Mouse (Mus musculus) kidney, adult 9 months (tissue): ENCODE measurements at regions not wholly inside any gene's neighbourhood (a gene's known extent, or its start where the extent isn't known, plus 50 kb on each side); places are given as distances from the start of the nearest gene placed in this dataset.

ENCODE experiments used
- DNase-seq: peaks from one replicate; pipeline ENCODE4 v3.0.0; 2022

GRCm38 (mm10) chr15:7578439-7578838 is 180.2 kb upstream of the Egflam start:
- DNase-seq, result no peak

- no peak for DNase-seq
Observed at GRCm38 (mm10) chr15:7587210-7587609, 189.0 kb upstream of the Egflam start.

GRCm38 (mm10) chr15:7591486-7591885 is 193.3 kb upstream of the Egflam start:
- no peak for DNase-seq

GRCm38 (mm10) chr15:7597335-7597734 is 199.1 kb upstream of the Egflam start:
- DNase-seq, result no peak

GRCm38 (mm10) chr15:7597805-7598204 is 199.6 kb upstream of the Egflam start:
- DNase-seq, result no peak

DNA sequence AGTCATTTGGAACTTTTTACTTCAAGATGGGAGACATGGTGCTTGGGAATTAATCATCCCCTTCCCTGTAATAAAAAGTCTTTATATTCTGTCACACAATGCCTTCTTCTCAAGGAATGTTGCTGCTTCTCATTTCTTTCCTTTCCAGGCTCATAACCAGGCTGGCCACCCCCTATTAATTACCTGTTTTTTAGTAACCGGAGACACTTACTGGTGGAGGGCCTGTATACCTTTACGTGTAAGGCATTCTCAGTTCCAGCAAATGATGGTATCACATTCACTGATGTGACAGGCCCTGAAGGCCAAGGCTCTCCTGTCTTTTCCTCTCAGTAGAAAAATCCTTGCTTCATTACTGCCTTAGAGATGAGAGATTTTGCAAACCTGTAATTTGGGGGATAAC is 203.3 kb upstream of the Egflam start:
- no peak for DNase-seq

DNA sequence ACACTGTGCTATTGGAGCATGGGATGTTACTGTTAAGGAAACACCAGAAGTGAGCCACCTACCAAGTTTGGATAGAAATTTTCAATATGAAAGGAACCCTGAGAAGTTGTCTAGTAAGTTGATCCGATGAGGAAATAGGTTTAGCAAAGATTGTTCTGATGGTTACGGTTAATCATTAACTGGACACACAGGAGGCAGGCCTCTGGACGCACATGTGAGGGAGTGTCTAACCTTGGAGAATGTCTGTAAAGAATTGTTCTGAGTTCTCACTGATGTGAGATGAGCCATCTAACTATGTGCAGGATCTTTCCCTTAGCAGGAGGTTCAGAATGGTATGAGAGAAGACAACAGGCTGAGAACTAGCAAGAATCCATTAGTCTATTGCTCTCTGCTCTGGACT is 205.8 kb upstream of the Gdnf start:
- no peak for DNase-seq

GRCm38 (mm10) chr15:7617954-7618353 is 192.7 kb upstream of the Gdnf start:
- DNase-seq, result no peak

- peak; percentile 54 for DNase-seq
Observed at GRCm38 (mm10) chr15:7623026-7623425, 187.6 kb upstream of the Gdnf start.

DNA sequence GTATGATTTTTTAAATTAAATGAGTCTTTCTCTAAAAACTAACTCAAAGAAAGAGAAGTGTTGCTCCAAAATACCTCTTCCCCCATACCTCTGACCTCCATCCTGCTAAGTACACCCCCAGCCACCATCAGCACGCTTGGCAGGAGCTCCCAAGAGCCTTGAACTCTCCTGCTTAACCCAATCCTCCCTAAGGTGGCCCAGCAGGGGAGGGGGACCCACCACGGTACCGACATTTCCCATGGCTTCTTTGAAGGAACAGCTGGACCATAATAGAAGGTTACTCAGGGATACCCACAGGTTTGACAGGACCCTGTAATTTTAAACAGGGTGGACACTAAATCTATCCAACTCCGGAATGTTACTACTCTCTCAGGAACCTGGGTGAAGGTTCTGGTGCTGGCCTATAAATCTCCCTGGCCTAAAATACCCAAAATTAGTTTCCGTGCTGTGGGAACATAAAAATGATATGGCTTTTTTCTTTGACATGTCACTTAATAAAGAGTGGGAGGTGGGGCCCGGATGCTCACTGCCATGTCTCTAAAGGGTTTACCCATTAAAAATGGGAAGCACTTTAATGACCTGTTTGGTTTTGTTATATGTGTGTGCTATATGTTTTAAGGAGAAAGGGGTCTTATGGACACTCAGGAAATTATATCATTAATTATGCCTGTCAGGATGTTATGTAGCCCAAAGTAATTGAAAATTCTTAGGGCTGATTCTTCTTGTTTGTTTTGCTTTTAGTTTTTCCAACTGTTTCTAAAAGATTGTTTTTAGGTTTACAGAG is 185.8 kb upstream of the Gdnf start:
- no peak for DNase-seq

DNA sequence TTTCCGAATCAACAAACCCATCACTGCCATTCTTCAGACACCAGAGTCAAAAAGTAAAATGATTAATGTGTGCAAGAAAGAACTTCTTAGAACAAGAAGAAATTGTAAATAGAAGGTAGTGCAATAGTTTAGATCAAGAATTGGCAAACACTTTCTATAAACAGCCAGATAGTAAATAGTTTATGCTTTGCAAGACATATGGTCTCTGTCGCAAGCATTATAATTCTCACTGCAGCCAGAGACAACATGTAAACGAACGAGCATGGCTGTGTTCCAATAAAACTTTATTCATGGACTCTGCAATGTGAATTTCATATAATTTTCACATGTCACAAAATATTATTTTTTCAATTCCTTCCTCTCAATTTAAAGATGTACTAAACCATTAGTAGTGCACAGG is 180.8 kb upstream of the Gdnf start:
- no peak for DNase-seq

DNA sequence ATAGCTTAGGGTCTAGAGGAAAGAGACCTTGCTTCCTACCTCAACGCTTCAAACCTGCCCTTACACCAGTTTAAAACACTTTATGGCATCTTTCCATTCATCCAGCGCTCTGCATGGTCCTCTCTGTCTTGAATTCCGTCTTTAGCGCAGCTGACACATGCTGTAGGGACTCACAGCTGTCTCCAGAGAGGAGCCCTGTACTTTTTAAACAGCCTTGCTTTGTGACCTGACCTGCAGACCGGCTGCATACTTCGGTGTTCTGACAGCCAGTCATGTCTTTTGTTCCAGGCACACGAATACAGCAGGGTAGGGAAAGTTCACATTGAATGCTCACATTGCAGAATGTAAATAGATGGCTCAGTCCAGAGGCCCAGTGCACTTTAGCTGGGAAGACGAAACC is 175.4 kb upstream of the Gdnf start:
- no peak for DNase-seq

- DNase-seq, result no peak
Observed at GRCm38 (mm10) chr15:7639444-7639843, 171.2 kb upstream of the Gdnf start.

GRCm38 (mm10) chr15:7642075-7642474 is 168.6 kb upstream of the Gdnf start:
- DNase-seq, result no peak

GRCm38 (mm10) chr15:7650705-7651104 is 159.9 kb upstream of the Gdnf start:
- no peak for DNase-seq

GRCm38 (mm10) chr15:7663888-7664287 is 146.8 kb upstream of the Gdnf start:
- no peak for DNase-seq

DNA sequence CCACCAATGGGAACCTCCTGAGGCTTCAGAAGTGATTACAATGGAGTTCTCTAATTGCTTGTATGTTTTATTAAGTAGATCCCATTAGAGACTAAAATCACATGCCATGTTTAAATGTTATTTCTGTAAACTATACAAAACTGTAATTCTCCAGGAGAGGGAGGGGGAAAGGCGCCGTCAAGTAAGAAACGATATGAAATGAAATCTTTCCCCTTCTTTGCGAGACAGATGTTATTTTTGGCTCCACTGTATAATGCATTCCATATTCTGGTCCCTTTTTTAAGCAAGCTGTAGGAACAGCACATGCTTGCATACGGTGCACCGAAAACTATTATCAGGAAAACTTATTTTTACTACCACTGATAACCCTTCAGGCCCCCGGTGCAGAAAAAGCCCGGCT is 141.0 kb upstream of the Gdnf start:
- no peak for DNase-seq

DNA sequence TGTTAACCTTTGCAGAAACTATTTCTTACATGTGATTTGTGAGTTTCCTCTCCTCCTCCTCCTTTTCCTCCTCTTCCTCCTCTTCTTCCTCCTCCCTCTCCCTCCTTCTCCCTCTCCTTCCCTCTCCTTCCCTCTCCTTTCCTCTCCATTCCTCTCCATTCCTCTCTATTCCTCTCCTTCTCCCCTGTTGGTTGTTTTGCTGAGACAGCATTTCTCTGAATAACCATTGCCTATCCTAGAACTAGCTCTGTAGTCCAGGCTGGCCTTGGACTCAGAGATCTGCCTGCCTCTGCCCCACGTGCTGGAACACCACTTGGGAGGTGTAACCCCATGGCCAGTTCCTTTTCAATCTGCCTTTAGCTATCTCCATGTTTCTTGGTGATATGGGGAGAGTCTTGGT is 133.7 kb upstream of the Gdnf start:
- DNase-seq, result no peak

DNA sequence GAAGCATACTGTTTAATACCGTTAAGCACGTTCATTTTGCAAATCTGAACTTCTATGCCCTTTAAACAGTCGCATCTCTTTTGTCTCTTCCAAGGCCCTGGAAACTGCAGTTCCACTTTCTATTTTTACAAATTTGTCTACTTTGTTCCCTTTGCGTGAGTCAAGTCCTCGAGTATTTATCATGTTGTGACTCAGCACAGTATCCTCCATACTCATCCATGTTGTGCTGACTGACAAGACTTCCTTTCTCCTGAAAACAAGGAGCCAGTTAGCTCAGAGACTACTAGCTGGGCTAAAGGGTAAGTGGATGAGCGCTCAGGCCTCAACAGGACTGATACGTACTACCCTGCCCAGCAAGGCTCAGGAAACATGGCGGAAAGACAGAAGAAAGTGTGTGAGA is 131.9 kb upstream of the Gdnf start:
- no peak for DNase-seq

DNA sequence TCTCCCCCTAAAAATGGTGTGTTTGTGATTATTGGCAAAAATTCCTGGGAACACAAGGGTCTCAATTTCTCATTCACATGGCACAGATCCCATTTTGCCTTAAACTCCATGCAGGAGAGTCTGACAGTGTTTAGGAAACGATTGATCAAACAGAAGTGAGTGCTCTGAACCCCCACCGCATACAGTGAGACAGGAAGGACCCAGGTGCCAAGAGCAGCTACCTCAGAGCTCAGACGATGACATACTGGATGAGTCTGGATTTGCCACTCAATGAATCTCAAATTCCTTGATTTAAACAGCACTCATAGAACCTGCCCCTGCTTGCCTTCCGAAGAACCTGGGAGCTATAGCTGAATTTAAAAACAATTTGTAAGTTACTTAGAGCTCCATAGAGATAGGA is 129.6 kb upstream of the Gdnf start:
- DNase-seq, result no peak

DNA sequence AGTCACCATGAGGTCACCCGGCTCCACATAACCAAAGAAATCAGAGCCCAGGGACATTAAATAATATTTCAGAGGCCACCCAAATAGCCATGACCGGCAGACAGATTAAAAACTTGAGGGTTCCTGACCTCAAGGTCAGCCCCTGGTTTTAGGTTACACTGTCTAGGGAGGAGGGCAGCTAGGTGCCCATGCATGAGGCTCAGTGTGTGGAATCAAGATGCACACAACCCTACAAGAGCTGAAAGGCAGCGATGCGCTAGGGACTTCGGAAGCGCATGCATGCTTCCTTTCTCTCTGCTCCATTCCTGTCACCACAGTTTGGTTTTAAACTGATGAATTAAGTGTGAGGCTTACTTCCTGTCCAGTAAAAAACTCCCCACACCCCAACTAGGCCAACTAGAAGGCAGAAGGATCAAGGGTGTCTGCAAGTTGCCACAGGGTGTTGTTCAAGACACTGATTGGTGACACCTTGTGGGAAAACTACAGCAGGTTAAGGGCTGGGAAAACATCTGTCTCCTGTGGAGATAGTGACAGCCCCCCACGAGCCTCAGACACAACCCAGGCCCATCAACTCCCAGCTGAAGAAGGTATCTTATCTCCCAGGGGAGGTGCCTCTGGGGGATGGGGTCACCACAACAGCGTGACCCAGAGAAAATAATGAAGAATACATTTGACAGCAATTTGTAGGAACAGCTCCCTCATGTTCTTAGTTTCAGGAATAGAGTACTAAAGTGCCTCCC is 127.2 kb upstream of the Gdnf start:
- no peak for DNase-seq

DNA sequence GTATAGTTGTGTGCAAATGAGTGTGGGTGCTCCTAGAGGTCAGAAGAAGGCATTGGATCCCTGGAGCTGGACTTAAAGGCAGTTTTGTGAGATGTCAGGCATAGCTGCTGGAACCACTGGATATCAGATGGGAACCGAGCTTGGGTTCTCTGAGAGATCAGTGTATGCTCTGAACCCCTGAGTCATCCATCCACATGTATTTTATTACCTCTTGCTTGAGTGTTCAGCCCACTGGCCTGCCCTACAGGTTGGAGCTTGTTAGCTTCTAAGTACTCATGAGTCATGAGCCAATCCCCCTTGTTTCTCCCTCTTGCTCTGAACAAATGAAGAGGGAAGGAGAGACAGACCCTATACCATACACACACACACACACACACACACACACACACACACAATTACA is 119.4 kb upstream of the Gdnf start:
- no peak for DNase-seq

DNA sequence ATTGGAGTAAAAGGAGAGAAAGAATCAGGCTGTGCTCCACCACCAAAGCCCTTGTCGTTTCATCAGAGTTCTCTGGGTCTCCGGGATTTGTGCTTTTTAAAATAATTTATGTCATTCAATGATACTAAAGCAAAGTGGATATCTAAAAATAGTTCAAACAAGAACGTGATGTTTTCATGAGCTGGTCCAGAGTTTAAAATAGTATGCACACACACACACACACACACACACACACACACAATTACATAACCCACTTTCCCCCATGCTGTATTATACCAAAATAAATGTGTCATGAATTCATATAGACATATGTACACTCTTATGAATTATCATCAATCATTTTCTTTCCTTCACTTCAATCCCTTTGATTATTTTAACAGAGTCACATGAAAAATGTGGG is 118.5 kb upstream of the Gdnf start:
- no peak for DNase-seq

GRCm38 (mm10) chr15:7694037-7694436 is 116.6 kb upstream of the Gdnf start:
- DNase-seq, result no peak

DNA sequence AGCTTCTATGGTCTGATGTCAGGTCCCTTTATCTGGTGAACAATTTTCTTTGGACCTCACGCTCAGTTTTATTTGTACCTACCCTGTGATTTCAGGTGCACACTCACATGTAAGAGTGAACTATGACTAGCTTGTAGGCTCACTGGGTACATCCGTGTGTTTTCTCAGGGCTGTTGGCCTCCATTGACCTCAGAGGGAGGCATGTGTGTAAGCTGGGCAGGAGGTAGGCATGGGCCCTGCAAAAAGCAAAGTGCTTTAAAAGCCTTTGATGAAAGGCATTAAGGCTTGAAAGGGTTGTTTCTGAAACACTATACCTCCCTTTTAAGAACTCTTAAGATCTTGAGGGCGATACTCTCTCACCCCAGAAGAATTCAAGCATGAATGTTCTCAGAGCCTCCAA is 112.9 kb upstream of the Gdnf start:
- no peak for DNase-seq
